ENCODE assay signal across 9 mouse cellular contexts in genomic region chr3:45555736-45556135, GRCm38 (mm10).
A peak's percentile ranks its signal among the peaks of the same experiment; 100 is the strongest.
DNase-seq lines count a peak whose midpoint lies in the region; ATAC-seq and TF ChIP-seq lines count a peak whose summit lies in the region.
"Had no signal": no experiment of that assay in that cellular context is flagged by ENCODE, and none has a peak within 500 bp of the region (broad histone marks: within the 10 kb centered on the region; RNA-seq: fewer than 3 reads in every experiment).

No protein-coding gene starts in this region.

- H3K27ac ChIP-seq in forebrain, embryonic 14.5 days (ENCODE audit: low read depth, low read length) = no peak overlapping the region
- no peak overlapping the region for H3K27ac ChIP-seq in liver, embryonic 14.5 days

- TF ChIP-seq CTCF in liver, embryonic 14.5 days (IDR thresholded peaks at IDR 0.05; ENCODE audit: low read depth) = peak; percentile 38; the same call in 1 of the 2 replicates

- no peak overlapping the region for H3K4me2 ChIP-seq in forebrain, embryonic 14.5 days (ENCODE audit: low read length)
- H3K4me2 ChIP-seq in liver, embryonic 14.5 days (ENCODE audit: low read depth) = no peak overlapping the region

- 26% methylated on average over 1 of the region's 1 CpGs for WGBS in forebrain, embryonic 14.5 days
- 28% methylated on average over 1 of the region's 1 CpGs for WGBS in liver, embryonic 14.5 days (ENCODE audit: insufficient replicate concordance)

- no peak overlapping the region for H3K4me3 ChIP-seq in forebrain, embryonic 14.5 days (ENCODE audit: low read depth, low read length)
- H3K4me3 ChIP-seq in liver, embryonic 14.5 days (ENCODE audit: insufficient read depth in 1 of 2, low read depth in 2 of 2, low read length in 2 of 2) = no peak overlapping the region
- H3K4me3 ChIP-seq: erythroblast, embryonic 14.5 days had no signal

- H3K9ac ChIP-seq in forebrain, embryonic 14.5 days (ENCODE audit: low read length) = no peak overlapping the region
- no peak overlapping the region for H3K9ac ChIP-seq in liver, embryonic 14.5 days (replicated peaks)

- DNase-seq in thymus, postnatal 4 days = peak; percentile 9
- no peak for DNase-seq in thymus, adult 18-20 months
- peak; percentile 85 for DNase-seq in forebrain, embryonic 14.5 days (ENCODE audit: low spot score)
- peak; percentile 57 for DNase-seq in kidney, postnatal 10 days
- no peak for DNase-seq in liver, embryonic 14.5 days (ENCODE audit: low read depth in 3 of 3, low spot score in 3 of 3)
- DNase-seq in right cerebral cortex, postnatal 36 days (ENCODE audit: low spot score in 2 of 2) = peak; percentile 53 to 54

- no peaks in the 10 kb centered on the region for H3K36me3 ChIP-seq in forebrain, embryonic 14.5 days (ENCODE audit: control insufficient read depth, insufficient read depth, low read length)
- no peaks in the 10 kb centered on the region for H3K36me3 ChIP-seq in liver, embryonic 14.5 days (replicated peaks; ENCODE audit: control insufficient read depth, insufficient read depth, low read depth)

- H3K9me3 ChIP-seq in forebrain, embryonic 14.5 days (replicated peaks; ENCODE audit: control insufficient read depth, low read length) = no peaks in the 10 kb centered on the region
- H3K9me3 ChIP-seq in liver, embryonic 14.5 days (ENCODE audit: control insufficient read depth, low read length) = no peaks in the 10 kb centered on the region

- TF ChIP-seq EP300 in liver, embryonic 14.5 days (IDR thresholded peaks at IDR 0.05; ENCODE audit: low read depth) = no peak

- no peaks in the 10 kb centered on the region for H3K27me3 ChIP-seq in forebrain, embryonic 14.5 days (replicated peaks; ENCODE audit: control insufficient read depth, insufficient read depth, low read length)
- no peaks in the 10 kb centered on the region for H3K27me3 ChIP-seq in liver, embryonic 14.5 days (ENCODE audit: control insufficient read depth, insufficient read depth, low read length)

- ATAC-seq in cerebellum, adult (ENCODE audit: insufficient number of reproducible peaks, low FRiP score, low TSS enrichment) = peak; percentile 79; the same call in 1 of the 2 replicates
- peak; percentile 90 for ATAC-seq in forebrain, embryonic 14.5 days
- no peak for ATAC-seq in liver, embryonic 14.5 days (ENCODE audit: insufficient read depth)
- no peak for ATAC-seq in megakaryocyte, adult 5-6 weeks (ENCODE audit: poor library complexity, severe bottlenecking)

- H3K4me1 ChIP-seq in forebrain, embryonic 14.5 days (ENCODE audit: control insufficient read depth, insufficient read depth, low read length) = no peaks in the 10 kb centered on the region
- H3K4me1 ChIP-seq in liver, embryonic 14.5 days (replicated peaks; ENCODE audit: control insufficient read depth in 2 of 2, insufficient read depth in 2 of 2, low read length in 1 of 2) = no peaks in the 10 kb centered on the region

Comparison
In these comparisons a context has a peak if more than half of its experiments do, and no peak if none do; other contexts are left out.
1. DNase-seq: peak in thymus, postnatal 4 days (single experiment), forebrain, embryonic 14.5 days (single experiment), kidney, postnatal 10 days (single experiment) and right cerebral cortex, postnatal 36 days (2 of 2); none in thymus, adult 18-20 months (0 of 2) and liver, embryonic 14.5 days (0 of 3).
2. ATAC-seq: peak in cerebellum, adult (single experiment) and forebrain, embryonic 14.5 days (single experiment); none in liver, embryonic 14.5 days (single experiment) and megakaryocyte, adult 5-6 weeks (single experiment).